Mouse (Mus musculus) CH12.LX (cell line): ENCODE results near the gene Rhbg.

Source experiments
- CTCF ChIP-seq, 2 experiments: IDR thresholded peaks in 1 of 2; conservative IDR thresholded peaks in 1 of 2; 2 replicates each; pipeline ENCODE4 v1.5.1; 2011 to 2012; ENCODE audit warnings: low read depth in 2 of 2, low read length in 2 of 2, improper control_type of control experiment in 1 of 2, inconsistent platforms in 1 of 2, mild to moderate bottlenecking in 1 of 2, moderate library complexity in 1 of 2
- EP300 ChIP-seq: IDR thresholded peaks from 2 replicates; pipeline ENCODE4 v1.6.1; 2011; ENCODE audit warnings: low read length, improper control_type of control experiment
- HCFC1 ChIP-seq: IDR thresholded peaks from 2 replicates; pipeline ENCODE4 v1.6.1; 2012; ENCODE audit warnings: low read depth, mild to moderate bottlenecking, inconsistent platforms, low read length, improper control_type of control experiment
- IRF4 ChIP-seq: IDR thresholded peaks from 2 replicates; pipeline ENCODE4 v1.6.1; 2014; ENCODE audit warnings: low read depth, mild to moderate bottlenecking, inconsistent platforms, low read length, improper control_type of control experiment
- POLR2A ChIP-seq: IDR thresholded peaks from 2 replicates; pipeline ENCODE4 v1.6.1; 2011; ENCODE audit warnings: low read depth, mild to moderate bottlenecking, improper control_type of control experiment, low read length
- RAD21 ChIP-seq: IDR thresholded peaks from 2 replicates; pipeline ENCODE4 v1.6.1; 2011; ENCODE audit warnings: low read depth, mild to moderate bottlenecking, low read length, improper control_type of control experiment, moderate library complexity
- TCF12 ChIP-seq: IDR thresholded peaks from 2 replicates; pipeline ENCODE4 v1.6.1; 2014; ENCODE audit warnings: low read depth, mild to moderate bottlenecking, inconsistent platforms, low read length, improper control_type of control experiment

GRCm38 (mm10) chr3:88215553-88216004, 38.9 kb downstream of the Rhbg start:
- no peak for TF ChIP-seq CTCF (conservative IDR thresholded peaks at IDR 0.05 in 1 of 2, IDR thresholded peaks at IDR 0.05 in 1 of 2; ENCODE audit: low read depth in 2 of 2, low read length in 2 of 2)
- TF ChIP-seq POLR2A: no peak
- TF ChIP-seq RAD21: no peak
- TF ChIP-seq IRF4: no peak
- no peak for TF ChIP-seq HCFC1
- no peak for TF ChIP-seq EP300
- TF ChIP-seq TCF12: no peak
